Mouse (Mus musculus) brain, embryonic 14.5 days (tissue): ENCODE results near the gene Cry2.

Source experiments
- CTCF ChIP-seq: fragments of 200-500 bp; IDR thresholded peaks from 2 replicates; pipeline ENCODE4 v1.5.1; 2012; ENCODE audit warnings: inconsistent platforms, mild to moderate bottlenecking, moderate library complexity, borderline replicate concordance; ENCODE audit not compliant: insufficient read depth, insufficient read length; ENCODE audit errors: extremely low read depth
- POLR2A ChIP-seq: fragments of 200-500 bp; IDR thresholded peaks from 2 replicates; pipeline ENCODE4 v1.6.1; 2012; ENCODE audit warnings: mild to moderate bottlenecking, inconsistent platforms, borderline replicate concordance; ENCODE audit not compliant: poor library complexity, insufficient read depth, insufficient read length, severe bottlenecking; ENCODE audit errors: extremely low read depth

DNA sequence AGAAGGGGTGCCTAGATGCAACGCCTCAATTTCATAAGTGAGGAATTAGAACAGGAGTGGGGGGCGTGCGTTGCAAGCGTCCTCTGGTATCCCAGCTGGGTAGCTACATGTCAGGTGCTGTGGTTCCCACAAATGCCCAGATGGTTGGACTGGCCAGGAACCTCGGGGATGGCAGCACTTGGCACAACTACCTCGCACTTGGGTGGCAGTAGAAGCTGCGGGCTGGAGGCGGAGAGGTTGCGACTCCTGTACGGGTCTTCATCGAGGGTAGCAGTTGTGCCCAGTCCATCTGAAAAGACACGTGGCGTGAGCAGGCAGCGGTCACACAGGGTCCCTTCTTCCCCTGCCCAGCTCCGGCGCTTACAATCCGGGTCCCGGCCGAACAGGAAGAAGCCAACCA is 63.5 kb downstream of the Cry2 start:
- TF ChIP-seq POLR2A (no peak), CTCF (no peak)
